Mouse (Mus musculus) mesoderm, embryonic 11.5 days (tissue): ENCODE data around the gene Nt5dc2.
A peak's percentile ranks its signal among the peaks of the same experiment; 100 is the strongest.

Experiments
- DNase-seq: peaks from one replicate; pipeline ENCODE4 v3.0.0-alpha.2; 2012; ENCODE audit warnings: low read depth, low spot score

The Nt5dc2 gene

GRCm38 (mm10) chr14:31130236-31131220, at the start of gene Nt5dc2:
TSS of gene Nt5dc2 (plus strand) at chr14:31131053.
- peak; percentile 95 for DNase-seq

GRCm38 (mm10) chr14:31081147-31081546, 49.7 kb upstream of the Nt5dc2 start:
- peak; percentile 12 for DNase-seq

- no peak for DNase-seq
Observed at GRCm38 (mm10) chr14:31087433-31087832, 43.4 kb upstream of the Nt5dc2 start.

DNA sequence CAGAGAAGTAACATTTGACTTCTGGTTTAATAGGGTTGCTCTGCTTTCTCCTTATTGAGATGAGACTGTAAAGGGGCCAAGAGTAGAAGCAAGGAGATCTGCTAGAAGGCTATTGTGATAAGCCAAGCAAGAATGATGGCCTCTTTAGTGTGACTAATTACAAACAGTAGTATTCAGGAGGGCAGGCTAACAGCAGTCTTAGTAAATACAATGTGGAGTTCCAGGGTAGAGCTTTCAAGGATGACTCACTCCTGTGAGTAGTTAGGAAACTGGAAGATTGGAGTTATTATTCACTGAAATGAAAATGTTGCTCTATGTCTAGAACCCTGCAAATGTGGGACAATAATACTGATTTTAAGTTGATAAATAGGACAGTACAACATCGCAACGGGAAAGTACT, 42.3 kb upstream of the Nt5dc2 start:
- no peak for DNase-seq

DNA sequence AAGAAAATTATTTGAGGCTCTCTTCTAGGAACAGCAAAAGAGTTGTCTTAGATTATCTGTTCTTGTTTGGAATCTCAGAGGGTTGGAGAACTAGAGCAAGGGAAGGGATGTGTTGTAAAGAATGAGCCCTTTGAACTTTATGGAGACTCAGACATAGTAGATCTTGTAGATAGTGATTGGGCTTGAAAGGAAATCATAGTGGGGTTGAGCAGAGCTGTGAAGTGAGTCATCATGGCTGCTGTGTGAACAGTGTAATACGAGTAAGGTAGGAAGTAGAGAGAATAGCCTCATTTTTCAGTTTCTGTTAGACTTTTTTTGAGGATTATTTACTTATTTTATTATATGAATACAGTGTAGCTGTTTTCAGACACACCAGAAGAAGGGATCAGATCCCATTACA, 40.9 kb upstream of the Nt5dc2 start:
- DNase-seq = no peak

DNA sequence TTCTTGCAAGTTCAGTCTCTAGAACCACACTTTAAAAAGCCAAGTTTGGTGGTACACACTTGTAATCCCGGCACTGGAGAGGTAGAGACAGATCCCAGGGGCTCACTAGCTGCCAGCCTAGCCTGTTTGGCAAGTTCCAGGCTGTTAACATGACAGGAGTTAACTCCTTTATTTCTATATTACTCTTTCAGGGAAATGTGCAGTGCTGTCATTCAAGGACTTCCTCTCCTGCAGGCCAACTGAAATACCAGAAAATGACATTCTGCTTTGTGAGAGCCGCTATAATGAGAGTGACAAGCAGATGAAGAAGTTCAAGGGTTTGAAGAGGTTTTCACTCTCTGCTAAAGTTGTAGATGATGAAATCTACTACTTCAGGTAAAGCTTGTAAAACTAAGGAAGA, 25.7 kb upstream of the Nt5dc2 start:
- DNase-seq = no peak

DNA sequence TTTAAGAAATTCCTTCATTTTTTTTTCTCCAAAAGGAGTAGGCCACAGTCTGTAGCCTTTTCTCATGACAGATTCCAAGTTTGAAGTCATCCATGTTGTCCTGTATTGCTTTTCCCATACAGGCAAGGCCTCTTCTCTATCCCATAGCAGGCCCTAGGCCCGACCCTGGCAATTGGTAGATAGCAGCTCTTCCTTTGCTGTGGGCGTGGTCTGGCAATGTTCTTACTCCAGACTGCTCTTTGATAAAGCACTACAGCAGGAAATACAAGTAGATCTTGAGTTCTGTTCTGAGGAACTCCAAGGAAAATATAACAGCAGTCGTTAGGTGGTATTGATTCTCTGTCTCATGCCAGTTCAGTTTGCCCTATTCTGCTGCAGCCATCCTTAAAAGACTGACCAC, 20.2 kb upstream of the Nt5dc2 start:
- DNase-seq = no peak

DNA sequence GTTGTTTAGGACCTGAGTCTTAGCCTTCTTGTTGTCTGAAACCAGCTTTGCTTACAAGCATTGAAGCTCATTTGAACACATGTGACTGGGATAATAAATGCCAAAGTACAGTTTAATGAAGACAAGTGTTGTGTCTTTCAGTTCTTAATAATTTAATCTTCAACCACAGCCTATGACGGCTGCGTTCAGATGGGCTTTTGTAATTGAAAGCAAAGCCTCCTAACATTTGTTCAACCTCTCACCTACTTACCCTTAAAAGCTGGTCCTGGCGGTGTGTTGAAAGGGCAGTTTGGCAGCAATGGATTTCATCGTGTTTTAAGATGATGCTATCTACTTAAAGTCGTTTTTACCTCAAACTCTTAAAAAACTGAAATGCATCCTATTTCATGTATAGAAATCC, 18.7 kb upstream of the Nt5dc2 start:
- DNase-seq = no peak

DNA sequence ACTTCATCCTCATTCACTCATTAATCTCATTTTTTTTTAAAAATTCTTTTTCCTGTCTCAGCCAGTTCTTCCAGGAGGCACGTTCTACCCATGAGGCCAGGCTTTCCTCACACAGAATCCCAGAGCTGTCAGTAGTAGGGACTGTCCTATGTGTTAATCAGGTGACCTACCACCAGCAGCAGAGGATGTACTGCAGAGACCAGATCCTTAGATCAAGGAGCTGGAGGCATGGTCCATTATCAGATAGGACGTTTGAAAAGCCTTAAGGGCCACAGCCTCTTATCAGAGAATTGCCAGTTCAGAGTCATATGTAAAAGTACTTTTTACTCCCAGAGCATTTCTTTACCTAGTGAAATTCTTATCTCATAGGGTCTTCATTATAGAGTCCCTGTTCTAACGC, 16.8 kb upstream of the Nt5dc2 start:
- no peak for DNase-seq

DNA sequence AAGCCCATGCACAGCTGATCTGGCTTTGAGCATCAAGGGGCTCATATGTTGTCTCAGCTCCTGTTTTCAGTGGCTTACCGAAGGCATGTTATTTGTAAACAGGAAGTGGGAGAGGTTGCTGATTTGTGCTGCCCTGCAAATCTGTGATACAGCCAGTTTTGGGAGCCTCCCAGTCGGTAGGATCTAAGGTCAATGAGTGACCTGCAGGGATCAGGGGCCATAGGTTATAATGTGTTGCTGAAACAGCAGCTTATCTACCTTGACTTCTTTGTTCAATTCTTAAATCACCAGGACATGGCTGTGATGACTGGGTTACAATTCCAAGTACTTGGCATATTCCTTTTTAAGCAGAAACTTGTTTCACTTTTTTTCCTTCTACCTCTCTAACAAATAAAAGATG, 15.3 kb upstream of the Nt5dc2 start:
- DNase-seq = no peak

DNA sequence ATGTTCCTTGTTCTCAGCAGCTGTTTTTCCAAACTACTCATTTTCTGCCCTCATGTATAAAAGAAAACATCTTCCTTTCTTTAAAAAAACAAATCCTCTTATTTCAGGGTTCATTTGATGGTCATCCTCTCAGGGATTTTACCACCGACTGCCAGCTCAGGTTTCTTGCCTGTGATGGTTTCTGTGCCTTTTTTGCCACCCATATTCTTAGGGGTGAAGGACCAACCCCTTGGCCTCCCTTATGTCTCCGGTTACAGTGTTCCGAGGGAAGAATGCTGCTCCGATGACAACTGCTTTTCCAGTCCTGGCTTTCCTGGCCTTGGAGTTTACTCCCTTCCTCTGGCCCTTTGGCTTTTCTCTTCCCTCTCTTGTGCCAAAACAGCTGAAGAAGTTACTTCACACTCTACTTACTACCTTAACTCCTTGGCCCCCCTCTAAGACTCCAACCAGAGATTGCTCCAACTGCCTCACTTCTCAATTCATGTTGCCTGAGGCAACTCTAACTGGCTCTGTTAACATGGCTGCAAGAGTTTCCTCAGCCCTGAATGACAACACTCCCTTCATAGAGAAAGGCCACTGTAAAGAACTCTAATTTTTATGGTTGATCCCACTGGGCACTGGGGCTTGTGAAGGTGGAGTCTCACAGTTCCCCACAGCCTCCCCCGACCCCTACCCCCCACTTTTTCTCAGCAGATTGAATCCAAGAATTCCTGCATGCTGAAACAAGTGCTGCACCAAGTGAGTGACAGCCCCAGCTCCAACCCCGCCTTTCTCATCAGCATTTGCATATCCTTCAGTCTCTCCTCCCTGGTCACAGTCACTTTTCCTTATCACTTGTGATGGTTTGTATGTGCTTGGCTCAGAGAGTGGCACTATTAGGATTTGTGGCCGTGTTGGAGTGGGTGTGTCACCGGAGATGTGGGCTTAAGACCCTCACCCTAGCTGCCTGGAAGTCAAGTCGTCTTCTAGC, 5.5 kb upstream of the Nt5dc2 start:
- DNase-seq = peak; percentile 20

DNA sequence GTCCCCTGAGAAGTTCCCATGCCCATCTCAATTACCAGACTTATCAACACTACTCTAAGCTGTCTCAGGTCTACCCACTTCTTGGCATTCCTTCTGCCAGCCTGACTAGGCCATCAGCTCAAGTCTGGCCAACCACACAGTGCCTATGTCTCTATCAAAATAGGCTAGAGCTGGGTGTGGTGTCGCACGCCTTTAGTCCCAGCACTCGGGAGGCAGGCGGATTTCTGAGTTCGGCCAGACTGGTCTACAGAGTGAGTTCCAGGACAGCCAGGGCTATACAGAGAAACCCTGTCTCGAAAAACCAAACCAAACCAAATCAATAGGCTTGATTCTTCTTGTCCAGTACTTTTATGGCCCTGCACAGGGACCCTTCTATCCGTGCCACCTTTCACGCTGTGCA, 4.0 kb upstream of the Nt5dc2 start:
- no peak for DNase-seq

- peak; percentile 41 for DNase-seq
Observed at GRCm38 (mm10) chr14:31128101-31128825, 2.6 kb upstream of the Nt5dc2 start.

GRCm38 (mm10) chr14:31128826-31129219, 2.0 kb upstream of the Nt5dc2 start, which contains the start of gene Smim4:
TSS of gene Smim4 (minus strand) at chr14:31128956.
- DNase-seq = peak; percentile 99

GRCm38 (mm10) chr14:31129326-31130235, 1.3 kb upstream of the Nt5dc2 start:
- DNase-seq = no peak

DNA sequence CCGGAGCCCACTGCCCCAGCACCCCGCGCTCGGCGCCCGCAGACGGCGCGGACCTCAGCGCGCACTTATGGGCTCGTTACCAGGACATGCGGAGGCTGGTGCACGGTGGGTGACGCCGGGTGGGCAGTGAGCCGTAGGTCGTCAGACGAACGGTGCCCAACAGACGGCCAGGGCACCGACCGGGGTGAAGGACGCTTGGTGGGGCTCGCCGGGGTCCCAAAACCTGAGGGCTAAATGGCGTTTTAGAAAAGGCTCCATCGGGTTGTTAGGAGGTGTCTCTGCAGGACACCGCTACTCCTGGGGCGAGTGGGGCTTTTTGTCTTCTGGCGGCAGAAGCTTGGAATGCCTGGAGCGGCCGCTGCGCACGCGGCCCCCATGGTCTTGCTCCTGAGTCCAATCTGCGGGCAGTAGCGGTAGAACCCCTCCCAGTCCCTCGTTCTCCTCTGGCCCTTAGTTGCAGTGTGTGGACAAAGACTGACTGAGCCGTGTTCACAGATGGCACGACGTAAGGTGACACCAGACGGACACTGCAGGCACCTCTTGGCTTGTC, 494 bp downstream of the Nt5dc2 start:
- peak; percentile 75 for DNase-seq

DNA sequence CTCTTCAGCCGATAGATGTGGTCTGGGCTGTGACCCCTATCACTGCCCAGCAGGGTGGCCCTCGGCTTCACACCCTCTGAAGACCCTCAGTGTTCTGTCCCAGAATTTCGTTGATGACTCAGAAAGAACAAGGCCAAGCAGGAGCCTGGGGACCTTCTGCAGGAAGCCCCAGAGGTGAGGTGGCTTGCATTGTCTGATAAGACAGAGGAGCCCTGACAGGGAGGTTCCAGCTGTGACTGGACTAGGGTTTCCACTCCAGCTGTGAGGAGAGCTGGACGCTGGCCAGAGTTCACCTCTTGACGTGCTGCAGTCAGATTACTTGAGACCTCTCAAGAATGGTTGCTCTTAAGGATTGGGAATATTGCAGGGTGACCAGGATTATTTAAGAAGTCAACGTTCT, 1.2 kb downstream of the Nt5dc2 start:
- DNase-seq = peak; percentile 37

DNA sequence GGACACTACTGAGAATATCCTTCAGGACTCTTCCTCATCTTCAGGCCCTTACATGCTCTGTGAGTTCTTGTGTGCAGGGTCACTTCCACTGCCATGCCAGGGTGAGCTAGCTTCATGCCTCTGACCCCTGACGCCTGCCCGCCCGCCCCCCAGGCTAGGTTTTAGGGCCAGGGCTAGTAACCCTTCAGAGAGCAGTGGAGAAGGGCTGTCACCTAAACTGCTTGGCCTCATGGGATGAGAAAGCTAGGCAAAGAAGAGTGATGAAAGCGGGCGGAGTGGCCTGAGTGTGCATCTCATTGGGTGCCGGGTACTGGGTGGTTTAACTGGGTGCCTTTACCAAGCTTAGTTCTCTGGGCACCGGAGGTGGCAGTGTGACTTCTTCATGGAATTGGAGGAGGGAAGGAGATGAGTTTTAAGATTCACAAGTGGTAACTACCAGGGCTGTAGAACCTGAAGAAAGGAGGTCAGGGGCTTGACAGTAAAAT, 1.7 kb downstream of the Nt5dc2 start:
- no peak for DNase-seq

GRCm38 (mm10) chr14:31133023-31133665, 2.3 kb downstream of the Nt5dc2 start:
- no peak for DNase-seq
